32 mouse cellular contexts compared by ENCODE assay signal in genomic region chr10:23922468-23922867, GRCm38 (mm10). TPM values are rescaled to one million over a fixed set of nuclear protein-coding genes. Genes with fewer than 3 reads are reported as not detected.
"Had no signal": no experiment of that assay in that cellular context is flagged by ENCODE, and none has a peak within 500 bp of the region (broad histone marks: within the 10 kb centered on the region; RNA-seq: fewer than 3 reads in every experiment).

No protein-coding gene starts in this region.

- ATAC-seq: intestine, postnatal 0 days; lung, postnatal 0 days; midbrain, embryonic 13.5 days; midbrain, embryonic 16.5 days had no signal

- H3K9me3 ChIP-seq: limb, embryonic 12.5 days; limb, embryonic 15.5 days; megakaryocyte, embryonic 14.5 days; midbrain, embryonic 10.5 days; midbrain, embryonic 13.5 days; neural tube, embryonic 13.5 days had no signal

- H3K4me3 ChIP-seq: limb, embryonic 12.5 days; limb, embryonic 15.5 days; megakaryocyte, embryonic 14.5 days; midbrain, embryonic 10.5 days; midbrain, embryonic 13.5 days; myocyte; neural tube, embryonic 13.5 days had no signal

- H3K9ac ChIP-seq: limb, embryonic 12.5 days; limb, embryonic 15.5 days; lung, embryonic 14.5 days; midbrain, embryonic 13.5 days; neural tube, embryonic 13.5 days had no signal

- H3K4me2 ChIP-seq: limb, embryonic 12.5 days; limb, embryonic 15.5 days; lung, embryonic 14.5 days; midbrain, embryonic 13.5 days; neural tube, embryonic 13.5 days had no signal

- DNase-seq: kidney, adult 9 months; kidney, postnatal 14 days; kidney, postnatal 4 days; left cerebral cortex, postnatal 4 days; lung, embryonic 14.5 days; retina, postnatal 1 day; right cerebral cortex, postnatal 25 days; thymus, adult 18-20 months; thymus, postnatal 36 days had no signal

- H3K4me1 ChIP-seq: limb, embryonic 12.5 days; limb, embryonic 15.5 days; megakaryocyte, embryonic 14.5 days; midbrain, embryonic 10.5 days; midbrain, embryonic 13.5 days; neural tube, embryonic 13.5 days had no signal

- H3K36me3 ChIP-seq: limb, embryonic 12.5 days; limb, embryonic 15.5 days; midbrain, embryonic 10.5 days; midbrain, embryonic 13.5 days; neural tube, embryonic 13.5 days had no signal

- H3K27ac ChIP-seq: limb, embryonic 12.5 days; limb, embryonic 15.5 days; midbrain, embryonic 10.5 days; midbrain, embryonic 13.5 days; neural tube, embryonic 13.5 days had no signal

- H3K27me3 ChIP-seq: limb, embryonic 12.5 days; limb, embryonic 15.5 days; megakaryocyte, embryonic 14.5 days; midbrain, embryonic 13.5 days; neural tube, embryonic 13.5 days had no signal

RNA-seq across cellular contexts. Expression of gene Taar1, which starts 2.3 kb away (rescaled TPM):
- total RNA-seq: layer of hippocampus, adult 18-20 months; layer of hippocampus, postnatal 25 days; left cerebral cortex, adult 18-20 months; left cerebral cortex, postnatal 14 days; left cerebral cortex, postnatal 4 days; monocyte, adult 5-6 weeks; neutrophil, adult 5-6 weeks had no signal
- polyA plus RNA-seq: intestine, embryonic 14.5 days; intestine, postnatal 0 days; kidney, embryonic 16.5 days; limb, embryonic 12.5 days; limb, embryonic 15.5 days; lung, embryonic 14.5 days; lung, postnatal 0 days; midbrain, embryonic 10.5 days; midbrain, embryonic 13.5 days; midbrain, embryonic 16.5 days; myocyte; neural tube, embryonic 13.5 days; small intestine, adult 2 months; spleen, adult 2 months; stomach, embryonic 16.5 days; testis, adult 2 months; urinary bladder, adult 2 months had no signal

RNA-seq across cellular contexts. Expression of gene Taar2, which starts 15.9 kb away (rescaled TPM):
- total RNA-seq: layer of hippocampus, adult 18-20 months; layer of hippocampus, postnatal 25 days; left cerebral cortex, adult 18-20 months; left cerebral cortex, postnatal 14 days; left cerebral cortex, postnatal 4 days; monocyte, adult 5-6 weeks; neutrophil, adult 5-6 weeks had no signal
- polyA plus RNA-seq: intestine, postnatal 0 days; kidney, embryonic 16.5 days; limb, embryonic 12.5 days; limb, embryonic 15.5 days; lung, embryonic 14.5 days; midbrain, embryonic 10.5 days; midbrain, embryonic 13.5 days; midbrain, embryonic 16.5 days; myocyte; small intestine, adult 2 months; spleen, adult 2 months; testis, adult 2 months; urinary bladder, adult 2 months had no signal

RNA-seq across cellular contexts. Expression of gene Taar3, which starts 26.9 kb away (rescaled TPM):
- total RNA-seq: layer of hippocampus, adult 18-20 months; layer of hippocampus, postnatal 25 days; left cerebral cortex, adult 18-20 months; left cerebral cortex, postnatal 14 days; left cerebral cortex, postnatal 4 days; monocyte, adult 5-6 weeks; neutrophil, adult 5-6 weeks had no signal
- polyA plus RNA-seq: intestine, embryonic 14.5 days; intestine, postnatal 0 days; kidney, embryonic 16.5 days; limb, embryonic 12.5 days; limb, embryonic 15.5 days; lung, embryonic 14.5 days; lung, postnatal 0 days; midbrain, embryonic 10.5 days; midbrain, embryonic 13.5 days; midbrain, embryonic 16.5 days; myocyte; neural tube, embryonic 13.5 days; small intestine, adult 2 months; spleen, adult 2 months; stomach, embryonic 16.5 days; testis, adult 2 months; urinary bladder, adult 2 months had no signal

RNA-seq across cellular contexts. Expression of gene Vnn1, which starts 28.0 kb away (rescaled TPM):
- total RNA-seq: left cerebral cortex, adult 18-20 months; monocyte, adult 5-6 weeks; neutrophil, adult 5-6 weeks had no signal
- polyA plus RNA-seq: myocyte; neural tube, embryonic 13.5 days had no signal

RNA-seq across cellular contexts. Expression of gene Taar4, which starts 37.8 kb away (rescaled TPM):
- total RNA-seq: layer of hippocampus, adult 18-20 months; layer of hippocampus, postnatal 25 days; left cerebral cortex, adult 18-20 months; left cerebral cortex, postnatal 14 days; left cerebral cortex, postnatal 4 days; monocyte, adult 5-6 weeks; neutrophil, adult 5-6 weeks had no signal
- polyA plus RNA-seq: intestine, embryonic 14.5 days; intestine, postnatal 0 days; kidney, embryonic 16.5 days; limb, embryonic 12.5 days; limb, embryonic 15.5 days; lung, embryonic 14.5 days; lung, postnatal 0 days; midbrain, embryonic 10.5 days; midbrain, embryonic 13.5 days; midbrain, embryonic 16.5 days; myocyte; neural tube, embryonic 13.5 days; small intestine, adult 2 months; spleen, adult 2 months; stomach, embryonic 16.5 days; testis, adult 2 months; urinary bladder, adult 2 months had no signal
